In genomic region chr13:94172533-94173310, GRCm38 (mm10) we compare ENCODE assay signal across 9 mouse cellular contexts.
DNase-seq lines count a peak whose midpoint lies in the region; ATAC-seq lines count a peak whose summit lies in the region.
"Had no signal": no experiment of that assay in that cellular context is flagged by ENCODE, and none has a peak within 500 bp of the region (broad histone marks: within the 10 kb centered on the region; RNA-seq: fewer than 3 reads in every experiment).

No protein-coding gene starts in this region.

- H3K27ac ChIP-seq in kidney, embryonic 14.5 days (ENCODE audit: low read depth, low read length), result peak overlapping the region; percentile 30; the same call in 1 of the 2 replicates

- DNase-seq in adrenal gland, postnatal 14 days, result peak; percentile 45
- DNase-seq in adrenal gland, postnatal 25 days, result no peak
- no peak for DNase-seq in kidney, adult 8-10 months
- peak; percentile 39 for DNase-seq in right cerebral cortex, adult 18-20 months
- no peak for DNase-seq in right cerebral cortex, postnatal 4 days
- no peak for DNase-seq in yolk sac, embryonic 10.5 days (ENCODE audit: low spot score)
- no peak for DNase-seq in ovary, postnatal 10 days (ENCODE audit: low spot score)

- 65% methylated on average over 15 of the region's 15 CpGs for WGBS in kidney, embryonic 14.5 days

- H3K4me1 ChIP-seq in kidney, embryonic 14.5 days (ENCODE audit: control insufficient read depth, insufficient read depth, low read length), result peaks cover 31% of the 10 kb centered on the region

- peak; percentile 29; the same call in 1 of the 2 replicates for ATAC-seq in kidney, embryonic 14.5 days (ENCODE audit: low FRiP score, low TSS enrichment)
- ATAC-seq: activated CD4-positive, CD25-positive, alpha-beta regulatory T cell, adult 4 months had no signal

- H3K36me3 ChIP-seq in kidney, embryonic 14.5 days (ENCODE audit: control insufficient read depth, insufficient read depth, low read length), result peaks cover 10% of the 10 kb centered on the region; the same call in 1 of the 2 replicates

- H3K27me3 ChIP-seq in kidney, embryonic 14.5 days (ENCODE audit: control insufficient read depth, insufficient read depth, low read length), result no peaks in the 10 kb centered on the region

- H3K9me3 ChIP-seq in kidney, embryonic 14.5 days (ENCODE audit: control insufficient read depth, low read length), result no peaks in the 10 kb centered on the region

- no peak overlapping the region for H3K4me3 ChIP-seq in kidney, embryonic 14.5 days (ENCODE audit: low read length)

- no peak overlapping the region for H3K9ac ChIP-seq in kidney, embryonic 14.5 days (ENCODE audit: low read depth, low read length)

- no peak overlapping the region for H3K4me2 ChIP-seq in kidney, embryonic 14.5 days (replicated peaks; ENCODE audit: low read depth, low read length)

Comparison
In these comparisons a context has a peak if more than half of its experiments do, and no peak if none do; other contexts are left out.
1. DNase-seq: peak in adrenal gland, postnatal 14 days (single experiment) and right cerebral cortex, adult 18-20 months (single experiment); none in adrenal gland, postnatal 25 days (single experiment), kidney, adult 8-10 months (0 of 2), right cerebral cortex, postnatal 4 days (single experiment), yolk sac, embryonic 10.5 days (single experiment) and ovary, postnatal 10 days (single experiment).